Mouse (Mus musculus): ENCODE data around the gene Isg20. TPM values are rescaled to one million over a fixed set of nuclear protein-coding genes. Genes with fewer than 3 reads are reported as not detected.
A peak's percentile ranks its signal among the peaks of the same experiment; 100 is the strongest.

Gene Isg20
- polyA plus RNA-seq, 1 experiment from 2014 or later, result 5.8 TPM

DNA sequence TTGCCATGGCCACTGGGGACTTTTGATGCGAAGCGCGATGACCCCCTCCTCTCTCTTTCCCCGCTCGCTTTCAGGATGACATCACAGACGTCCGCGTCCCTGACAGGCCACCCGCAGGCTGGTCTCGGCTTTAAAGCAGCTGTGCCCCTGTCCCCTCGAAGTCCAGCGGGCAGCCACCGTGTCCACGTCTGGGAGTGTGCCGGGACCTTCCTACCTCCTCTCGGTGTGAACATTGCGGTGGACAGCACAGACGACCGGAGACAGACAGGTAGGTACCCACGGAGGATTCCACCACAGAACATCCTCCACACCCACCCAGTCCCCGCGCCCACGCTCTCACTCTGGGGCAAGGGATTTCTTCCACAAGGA, 30.8 kb upstream of the Isg20 start:
- no peak overlapping the region for H3K9ac ChIP-seq (ENCODE audit: low read depth, low read length)
- peaks cover 62% of the 10 kb centered on the region for H3K27me3 ChIP-seq (replicated peaks; ENCODE audit: control insufficient read depth, insufficient read depth, low read length)
- DNase-seq (ENCODE audit: low spot score), result no peak
- H3K4me1 ChIP-seq (replicated peaks; ENCODE audit: control insufficient read depth, insufficient read depth, low read length), result no peaks in the 10 kb centered on the region
- ATAC-seq (replicated peaks; ENCODE audit: low FRiP score), result no peak
- no peak overlapping the region for H3K27ac ChIP-seq (ENCODE audit: low read depth, low read length)
- no peaks in the 10 kb centered on the region for H3K9me3 ChIP-seq (ENCODE audit: control insufficient read depth, low read length)
- peak overlapping the region; percentile 39 for H3K4me2 ChIP-seq
- H3K4me3 ChIP-seq (ENCODE audit: low read depth, low read length), result no peak overlapping the region
- no peaks in the 10 kb centered on the region for H3K36me3 ChIP-seq (ENCODE audit: control insufficient read depth, insufficient read depth, low read length)
- 7% methylated on average over 23 of the region's 23 CpGs for WGBS

DNA sequence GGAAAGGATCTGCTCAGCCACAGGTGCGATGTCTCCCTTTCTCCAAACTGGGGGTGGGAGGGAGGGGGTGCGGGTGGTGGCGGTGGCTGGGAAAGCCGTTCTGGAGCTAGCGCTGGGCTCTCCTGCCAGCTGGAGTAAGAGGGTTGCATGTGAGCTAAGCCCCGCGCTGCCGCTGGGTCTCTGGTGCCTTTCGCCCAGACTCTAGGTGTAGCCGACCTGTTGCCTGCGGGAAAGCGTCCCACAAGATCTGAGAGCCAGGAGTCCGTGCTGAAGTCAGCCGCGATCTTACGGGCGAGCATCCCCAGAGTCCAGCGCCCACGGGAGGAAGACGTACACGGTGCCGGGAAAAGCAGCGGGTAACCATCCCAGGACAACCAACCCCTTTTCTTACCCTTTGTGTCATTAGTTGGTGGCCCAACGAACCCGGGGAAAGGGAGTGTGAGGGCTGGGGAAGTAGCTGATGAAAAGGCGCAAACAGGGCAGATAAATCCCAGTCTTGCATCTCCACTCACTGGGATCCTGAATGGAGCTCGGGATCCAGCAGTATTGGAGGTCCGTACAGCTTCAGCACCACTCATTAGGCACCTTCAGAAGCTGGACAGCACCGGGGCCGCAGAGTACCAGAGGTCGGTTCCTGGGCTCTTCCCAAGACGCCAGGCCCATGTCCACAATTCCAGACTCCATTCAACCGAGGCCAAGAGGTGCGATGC, 30.1 kb upstream of the Isg20 start:
- Histone ChIP-seq H3K4me2 (peak overlapping the region; percentile 39), H3K27ac (ENCODE audit: low read depth, low read length) (no peak overlapping the region), H3K27me3 (replicated peaks; ENCODE audit: control insufficient read depth, insufficient read depth, low read length) (peaks cover 62% of the 10 kb centered on the region), H3K4me1 (replicated peaks; ENCODE audit: control insufficient read depth, insufficient read depth, low read length) (no peaks in the 10 kb centered on the region), H3K36me3 (ENCODE audit: control insufficient read depth, insufficient read depth, low read length) (no peaks in the 10 kb centered on the region), H3K9ac (ENCODE audit: low read depth, low read length) (no peak overlapping the region), H3K9me3 (ENCODE audit: control insufficient read depth, low read length) (no peaks in the 10 kb centered on the region), H3K4me3 (ENCODE audit: low read depth, low read length) (no peak overlapping the region)
- no peak for DNase-seq (ENCODE audit: low spot score)
- WGBS, result 5% methylated on average over 34 of the region's 34 CpGs
- ATAC-seq (replicated peaks; ENCODE audit: low FRiP score), result no peak

DNA sequence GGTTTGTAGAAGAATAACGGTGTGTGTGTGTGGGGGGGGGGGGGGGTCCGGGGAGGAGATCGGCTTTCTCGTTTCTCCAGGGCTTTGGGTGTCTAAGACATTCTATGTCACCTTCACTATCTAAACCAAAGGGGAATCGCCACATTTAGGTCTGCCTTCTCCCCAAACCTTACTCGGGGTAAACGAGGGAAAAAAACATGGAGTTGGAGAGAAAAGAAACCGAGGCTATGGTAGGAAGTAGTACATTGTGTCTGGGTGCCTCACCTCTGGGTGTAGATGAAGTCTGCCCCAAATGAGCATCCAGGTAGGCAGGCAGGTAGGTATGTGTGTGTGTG, 29.5 kb upstream of the Isg20 start:
- Histone ChIP-seq H3K9ac (ENCODE audit: low read depth, low read length) (no peak overlapping the region), H3K4me3 (ENCODE audit: low read depth, low read length) (no peak overlapping the region), H3K27ac (ENCODE audit: low read depth, low read length) (no peak overlapping the region), H3K4me2 (no peak overlapping the region), H3K36me3 (ENCODE audit: control insufficient read depth, insufficient read depth, low read length) (no peaks in the 10 kb centered on the region), H3K9me3 (ENCODE audit: control insufficient read depth, low read length) (no peaks in the 10 kb centered on the region), H3K27me3 (replicated peaks; ENCODE audit: control insufficient read depth, insufficient read depth, low read length) (peaks cover 67% of the 10 kb centered on the region), H3K4me1 (replicated peaks; ENCODE audit: control insufficient read depth, insufficient read depth, low read length) (no peaks in the 10 kb centered on the region)
- 21% methylated on average over 7 of the region's 8 CpGs for WGBS
- ATAC-seq (replicated peaks; ENCODE audit: low FRiP score), result no peak
- no peak for DNase-seq (ENCODE audit: low spot score)

DNA sequence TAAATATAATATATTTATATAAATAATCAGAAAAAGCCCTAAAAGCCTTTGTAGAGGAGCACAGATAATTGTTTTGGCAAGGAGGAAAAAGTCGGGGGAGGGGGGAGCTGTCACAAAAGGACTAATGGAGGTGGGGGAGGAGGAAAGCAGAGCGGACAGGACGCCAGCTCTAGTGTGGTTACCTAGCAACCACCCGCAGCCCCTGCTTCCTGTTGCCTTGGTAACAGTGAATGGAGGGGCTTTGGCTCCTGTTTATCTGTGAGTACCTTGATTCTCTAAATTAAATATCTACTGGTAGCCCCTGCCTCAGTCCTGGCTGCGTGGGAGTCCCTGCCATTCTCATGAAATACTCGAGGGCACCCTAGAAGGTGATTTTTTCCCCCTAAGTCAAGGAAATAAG, 29.1 kb upstream of the Isg20 start:
- peaks cover 68% of the 10 kb centered on the region for H3K27me3 ChIP-seq (replicated peaks; ENCODE audit: control insufficient read depth, insufficient read depth, low read length)
- no peak overlapping the region for H3K4me2 ChIP-seq
- no peak for ATAC-seq (replicated peaks; ENCODE audit: low FRiP score)
- DNase-seq (ENCODE audit: low spot score), result no peak
- no peak overlapping the region for H3K27ac ChIP-seq (ENCODE audit: low read depth, low read length)
- no peak overlapping the region for H3K4me3 ChIP-seq (ENCODE audit: low read depth, low read length)
- H3K4me1 ChIP-seq (replicated peaks; ENCODE audit: control insufficient read depth, insufficient read depth, low read length), result no peaks in the 10 kb centered on the region
- 10% methylated on average over 6 of the region's 6 CpGs for WGBS
- no peaks in the 10 kb centered on the region for H3K9me3 ChIP-seq (ENCODE audit: control insufficient read depth, low read length)
- H3K9ac ChIP-seq (ENCODE audit: low read depth, low read length), result no peak overlapping the region
- H3K36me3 ChIP-seq (ENCODE audit: control insufficient read depth, insufficient read depth, low read length), result no peaks in the 10 kb centered on the region

DNA sequence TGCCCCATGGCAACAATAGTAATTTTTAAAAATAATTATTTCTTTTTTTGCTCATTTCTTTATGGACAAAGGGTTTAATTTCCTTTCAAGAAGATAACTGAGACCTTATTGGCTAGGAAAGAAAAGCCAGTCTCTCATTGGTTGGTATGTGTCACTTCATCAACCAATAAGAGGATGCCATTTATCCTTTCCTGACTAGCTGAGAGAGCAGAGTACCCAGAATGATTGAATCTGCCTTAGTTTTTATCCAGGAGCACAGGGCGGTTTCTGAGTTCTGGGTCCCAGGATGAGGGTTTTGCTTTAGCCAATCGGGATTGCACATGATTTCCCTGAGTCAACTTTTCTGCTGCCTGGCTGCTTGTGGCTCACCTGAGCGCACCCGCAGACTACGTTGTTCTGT, 27.8 kb upstream of the Isg20 start:
- Histone ChIP-seq H3K9me3 (ENCODE audit: control insufficient read depth, low read length) (no peaks in the 10 kb centered on the region), H3K27me3 (replicated peaks; ENCODE audit: control insufficient read depth, insufficient read depth, low read length) (peaks cover 64% of the 10 kb centered on the region), H3K4me1 (replicated peaks; ENCODE audit: control insufficient read depth, insufficient read depth, low read length) (no peaks in the 10 kb centered on the region), H3K4me3 (ENCODE audit: low read depth, low read length) (no peak overlapping the region), H3K36me3 (ENCODE audit: control insufficient read depth, insufficient read depth, low read length) (no peaks in the 10 kb centered on the region), H3K9ac (ENCODE audit: low read depth, low read length) (no peak overlapping the region), H3K4me2 (no peak overlapping the region), H3K27ac (ENCODE audit: low read depth, low read length) (no peak overlapping the region)
- DNase-seq (ENCODE audit: low spot score) (no peak), ATAC-seq (replicated peaks; ENCODE audit: low FRiP score) (no peak)
- 76% methylated on average over 5 of the region's 5 CpGs for WGBS

DNA sequence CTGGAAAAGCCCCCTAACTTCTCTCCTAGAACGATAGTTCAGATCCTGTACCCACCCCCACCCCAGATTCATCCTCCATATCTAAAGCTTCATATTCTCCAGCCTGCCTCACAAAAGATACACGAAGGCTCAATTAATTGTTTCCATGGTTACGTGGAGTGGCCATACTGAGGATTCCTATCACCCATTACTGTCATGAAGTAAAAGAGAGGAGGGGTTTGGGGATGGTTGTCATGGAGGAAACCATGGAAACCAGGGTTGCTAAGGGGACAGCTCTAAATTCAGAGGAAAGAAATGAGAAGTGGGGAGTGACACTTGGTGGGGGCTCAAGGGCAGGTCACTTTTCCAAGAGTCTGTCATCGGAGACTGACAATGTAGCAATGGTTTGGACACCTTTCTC, 26.7 kb upstream of the Isg20 start:
- H3K4me2 ChIP-seq, result no peak overlapping the region
- DNase-seq (ENCODE audit: low spot score) (no peak), ATAC-seq (replicated peaks; ENCODE audit: low FRiP score) (no peak)
- 81% methylated on average over 4 of the region's 4 CpGs for WGBS
- no peak overlapping the region for H3K4me3 ChIP-seq (ENCODE audit: low read depth, low read length)
- no peak overlapping the region for H3K27ac ChIP-seq (ENCODE audit: low read depth, low read length)
- H3K9ac ChIP-seq (ENCODE audit: low read depth, low read length), result no peak overlapping the region
- no peaks in the 10 kb centered on the region for H3K36me3 ChIP-seq (ENCODE audit: control insufficient read depth, insufficient read depth, low read length)
- H3K4me1 ChIP-seq (replicated peaks; ENCODE audit: control insufficient read depth, insufficient read depth, low read length), result no peaks in the 10 kb centered on the region
- peaks cover 57% of the 10 kb centered on the region for H3K27me3 ChIP-seq (replicated peaks; ENCODE audit: control insufficient read depth, insufficient read depth, low read length)
- H3K9me3 ChIP-seq (ENCODE audit: control insufficient read depth, low read length), result no peaks in the 10 kb centered on the region

DNA sequence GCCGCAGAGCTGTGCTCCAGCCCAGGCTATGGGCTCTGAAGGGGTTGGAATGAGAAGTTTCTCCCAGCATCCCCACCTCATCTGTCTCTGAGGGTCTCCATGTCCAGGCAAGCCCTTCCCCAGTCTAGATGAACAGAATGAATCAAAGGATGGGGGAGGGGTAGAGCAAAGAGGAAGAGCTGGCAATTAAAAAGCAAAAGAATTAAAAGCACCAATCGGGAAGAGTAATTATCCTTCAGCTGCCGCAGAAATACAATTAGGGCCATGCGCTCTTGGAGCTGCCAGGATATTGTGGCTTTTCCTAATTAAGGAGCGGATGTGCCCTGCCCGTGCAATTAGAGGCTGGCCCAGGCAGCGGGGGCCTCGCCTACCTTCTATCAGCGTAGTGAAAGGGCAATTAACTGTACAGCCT, 25.8 kb upstream of the Isg20 start:
- Histone ChIP-seq H3K9me3 (ENCODE audit: control insufficient read depth, low read length) (no peaks in the 10 kb centered on the region), H3K4me3 (ENCODE audit: low read depth, low read length) (no peak overlapping the region), H3K36me3 (ENCODE audit: control insufficient read depth, insufficient read depth, low read length) (no peaks in the 10 kb centered on the region), H3K9ac (ENCODE audit: low read depth, low read length) (no peak overlapping the region), H3K4me1 (replicated peaks; ENCODE audit: control insufficient read depth, insufficient read depth, low read length) (no peaks in the 10 kb centered on the region), H3K27ac (ENCODE audit: low read depth, low read length) (no peak overlapping the region), H3K27me3 (replicated peaks; ENCODE audit: control insufficient read depth, insufficient read depth, low read length) (peaks cover 50% of the 10 kb centered on the region), H3K4me2 (no peak overlapping the region)
- ATAC-seq (replicated peaks; ENCODE audit: low FRiP score) (no peak), DNase-seq (ENCODE audit: low spot score) (no peak)
- WGBS, result 59% methylated on average over 9 of the region's 9 CpGs

DNA sequence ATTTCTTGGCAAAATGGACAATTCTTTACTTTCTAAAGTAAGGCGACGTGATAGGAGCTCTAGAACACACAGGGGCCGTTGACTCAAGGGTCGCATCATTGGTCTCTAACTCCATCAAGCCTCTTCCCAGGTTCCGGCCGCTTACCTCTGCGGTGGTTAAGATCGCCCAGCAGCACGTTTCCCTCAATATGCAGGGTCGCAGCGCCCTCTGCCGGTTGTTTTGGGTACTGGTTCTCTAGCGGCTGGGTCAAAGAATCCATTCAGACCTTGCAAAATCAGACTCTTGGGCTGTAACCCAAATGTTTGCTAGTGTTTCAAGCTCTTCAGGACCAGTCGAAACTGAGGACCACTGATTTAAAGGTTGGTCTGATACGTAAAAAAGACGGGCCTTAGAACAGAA, 22.6 kb upstream of the Isg20 start:
- Histone ChIP-seq H3K27ac (ENCODE audit: low read depth, low read length) (no peak overlapping the region), H3K36me3 (ENCODE audit: control insufficient read depth, insufficient read depth, low read length) (no peaks in the 10 kb centered on the region), H3K4me3 (ENCODE audit: low read depth, low read length) (no peak overlapping the region), H3K9ac (ENCODE audit: low read depth, low read length) (no peak overlapping the region), H3K9me3 (ENCODE audit: control insufficient read depth, low read length) (no peaks in the 10 kb centered on the region), H3K4me2 (no peak overlapping the region), H3K4me1 (replicated peaks; ENCODE audit: control insufficient read depth, insufficient read depth, low read length) (peaks cover 3% of the 10 kb centered on the region; the same call in 1 of the 2 replicates), H3K27me3 (replicated peaks; ENCODE audit: control insufficient read depth, insufficient read depth, low read length) (peaks cover 22% of the 10 kb centered on the region)
- peak; percentile 85 for DNase-seq (ENCODE audit: low spot score)
- no peak for ATAC-seq (replicated peaks; ENCODE audit: low FRiP score)
- 3% methylated on average over 16 of the region's 16 CpGs for WGBS

DNA sequence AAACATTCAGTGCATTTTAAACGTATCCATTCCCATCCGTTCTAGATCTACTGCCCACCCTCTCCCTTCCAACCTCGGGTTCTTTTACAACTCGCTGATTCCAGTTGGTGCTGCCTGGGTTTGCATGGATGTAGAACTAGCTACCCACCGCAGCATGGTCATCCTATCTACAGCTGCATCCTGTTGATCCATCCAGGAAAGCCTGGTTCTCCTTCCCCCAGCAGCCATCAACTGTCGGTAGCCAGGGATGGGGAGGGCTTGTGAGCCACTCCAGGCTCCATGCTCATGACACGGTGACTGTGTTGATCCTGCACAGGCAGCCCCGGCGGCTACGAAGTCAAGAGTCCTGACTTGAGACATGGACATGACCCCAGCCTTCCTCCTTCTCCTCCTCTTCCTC, 19.3 kb upstream of the Isg20 start:
- Histone ChIP-seq H3K27me3 (replicated peaks; ENCODE audit: control insufficient read depth, insufficient read depth, low read length) (peaks cover 5% of the 10 kb centered on the region; the same call in 1 of the 2 replicates), H3K27ac (ENCODE audit: low read depth, low read length) (no peak overlapping the region), H3K9me3 (ENCODE audit: control insufficient read depth, low read length) (no peaks in the 10 kb centered on the region), H3K36me3 (ENCODE audit: control insufficient read depth, insufficient read depth, low read length) (peaks cover 9% of the 10 kb centered on the region; the same call in 1 of the 2 replicates), H3K4me2 (no peak overlapping the region), H3K9ac (ENCODE audit: low read depth, low read length) (no peak overlapping the region), H3K4me3 (ENCODE audit: low read depth, low read length) (no peak overlapping the region), H3K4me1 (replicated peaks; ENCODE audit: control insufficient read depth, insufficient read depth, low read length) (peaks cover 17% of the 10 kb centered on the region)
- DNase-seq (ENCODE audit: low spot score) (no peak), ATAC-seq (replicated peaks; ENCODE audit: low FRiP score) (no peak)
- 73% methylated on average over 10 of the region's 10 CpGs for WGBS
